Mouse (Mus musculus) CD4-positive naive resting alpha-beta T cell, adult 76 days (primary cell): ENCODE results near the gene Fam166a. TPM values are rescaled to one million over a fixed set of nuclear protein-coding genes. Genes with fewer than 3 reads are reported as not detected.

Experiments
- total RNA-seq: library from RNA; stranded (reverse); gene quantifications from one replicate; pipeline ENCODE4 v1.2.4, GENCODE M21; 2023

Gene Fam166a
- total RNA-seq: not detected

DNA sequence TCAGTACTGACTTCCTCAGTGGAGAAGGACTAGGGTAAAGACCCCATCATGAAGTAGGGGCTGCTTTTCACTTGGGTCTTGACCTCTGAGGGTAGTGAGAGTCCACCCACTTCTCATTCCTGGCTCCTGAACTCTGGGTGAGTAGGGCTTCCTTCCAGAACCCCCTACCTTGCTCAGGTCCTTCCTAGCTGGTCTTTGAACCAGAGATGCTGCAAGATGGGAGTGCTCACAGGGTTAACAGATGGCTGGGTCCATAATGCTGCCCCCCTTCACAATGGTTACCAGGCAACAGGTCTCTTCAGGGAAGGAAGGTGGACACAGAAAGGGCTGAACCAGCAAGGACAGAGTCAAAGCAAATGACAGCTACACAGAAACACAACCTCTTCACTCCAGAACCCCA lies at the start of gene Fam166a:
Gene Fam166a (plus strand): TSS at position 301 of the 400 bp plus-strand sequence.

DNA sequence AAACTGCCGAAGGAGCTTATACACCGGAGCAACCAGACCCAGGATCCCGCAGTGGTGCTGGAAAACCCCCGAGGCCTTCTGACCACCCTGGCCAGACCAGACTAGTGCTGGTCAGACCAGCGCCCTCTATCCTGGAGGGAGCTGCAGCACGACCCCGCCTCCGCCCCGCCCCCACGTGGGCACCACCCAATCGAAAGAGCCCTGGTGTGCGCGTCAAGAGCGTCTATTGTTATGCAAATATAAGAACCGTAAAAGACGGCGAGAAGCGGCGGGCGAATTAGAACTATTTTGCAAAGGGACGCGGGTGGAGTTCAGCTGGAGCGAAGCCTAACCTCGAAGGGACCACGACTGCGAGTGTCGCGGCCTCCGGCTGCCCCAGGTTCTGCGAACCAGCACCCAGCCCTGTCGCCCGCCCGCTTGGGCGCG lies 38.1 kb upstream of the Fam166a start, which contains the start of gene Nrarp:
Gene Nrarp (plus strand): TSS at position 281 of the 426 bp plus-strand sequence.

DNA sequence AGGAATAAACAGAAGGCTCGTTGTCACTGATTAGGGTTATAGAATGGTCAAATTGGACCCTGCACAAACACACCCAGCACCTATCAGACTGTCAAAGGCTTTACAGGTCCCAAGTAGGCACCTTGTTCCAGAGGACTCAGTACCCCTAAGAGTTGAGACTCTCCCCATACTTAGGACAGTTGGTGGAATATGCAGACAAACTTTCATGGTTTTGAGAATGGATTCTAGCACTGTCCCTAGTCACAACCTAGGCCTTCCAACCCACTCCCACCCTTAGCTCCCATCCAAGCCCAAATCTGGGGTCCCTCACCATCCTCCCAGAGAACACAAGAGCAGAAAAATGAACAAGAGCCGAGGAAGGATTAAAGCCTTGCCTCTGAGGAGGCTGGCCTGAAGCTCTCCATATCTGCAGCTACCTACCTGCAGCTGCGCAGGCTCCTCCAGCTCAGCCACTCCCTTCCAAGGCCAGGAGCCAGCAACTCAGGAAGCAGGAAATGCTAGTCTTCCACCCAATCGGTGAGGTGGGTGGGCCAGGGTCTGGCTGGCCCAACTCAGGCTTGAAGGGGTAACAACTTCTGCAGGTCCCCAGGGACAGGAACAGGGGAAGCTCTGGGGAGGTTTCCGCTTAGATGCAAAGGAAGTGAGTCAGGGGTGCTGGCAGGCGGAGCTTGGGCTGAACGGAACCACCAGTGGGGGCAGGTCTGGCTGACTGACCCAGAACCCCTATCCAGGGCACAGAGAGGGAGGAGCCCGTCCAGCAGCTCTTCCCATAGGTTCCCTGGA lies 22.2 kb upstream of the Fam166a start, which contains the start of gene Tor4a:
Gene Tor4a (minus strand): TSS at position 715 of the 783 bp plus-strand sequence.

GRCm38 (mm10) chr2:25211121-25211670 lies 7.3 kb upstream of the Fam166a start, which contains the start of gene Nelfb:
Nelfb (minus strand) TSS chr2:25211489.

DNA sequence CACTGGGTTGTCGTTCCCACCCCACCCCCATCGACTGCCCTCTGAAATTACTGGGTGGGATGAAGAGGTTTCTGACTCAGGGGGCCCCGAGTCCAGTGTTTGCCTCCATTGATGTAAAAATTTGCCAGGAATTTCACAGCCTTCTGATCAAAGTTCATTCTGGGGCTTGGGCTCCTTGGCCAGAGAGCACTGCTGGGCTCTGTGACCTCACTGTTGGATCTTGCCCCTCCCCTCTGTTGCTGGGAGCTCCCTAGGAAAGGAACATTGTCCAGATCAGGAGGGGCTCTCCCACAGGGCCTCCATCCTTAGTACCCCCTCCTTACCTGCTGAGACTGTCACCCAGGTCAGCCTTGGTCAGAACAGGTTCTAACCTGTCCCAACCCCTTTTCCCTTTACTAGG lies 4.1 kb upstream of the Fam166a start, which contains the start of gene Stpg3:
Gene Stpg3 (minus strand): TSS at position 194 of the 400 bp plus-strand sequence.

GRCm38 (mm10) chr2:25224492-25224765 lies 5.9 kb downstream of the Fam166a start, which contains the start of gene Tubb4b:
Tubb4b (minus strand) TSS chr2:25224702.

GRCm38 (mm10) chr2:25234050-25234449 lies 15.5 kb downstream of the Fam166a start, which contains the start of gene Slc34a3:
Slc34a3 (minus strand) TSS chr2:25234364.

GRCm38 (mm10) chr2:25236614-25237013 lies 18.1 kb downstream of the Fam166a start, which contains the start of gene Rnf224:
Rnf224 (minus strand) TSS chr2:25236787.

GRCm38 (mm10) chr2:25242101-25242506 lies 23.6 kb downstream of the Fam166a start, which contains the start of the genes Rnf208 and Cysrt1:
Rnf208 (plus strand) TSS chr2:25242255.
Cysrt1 (minus strand) TSS chr2:25242452.

DNA sequence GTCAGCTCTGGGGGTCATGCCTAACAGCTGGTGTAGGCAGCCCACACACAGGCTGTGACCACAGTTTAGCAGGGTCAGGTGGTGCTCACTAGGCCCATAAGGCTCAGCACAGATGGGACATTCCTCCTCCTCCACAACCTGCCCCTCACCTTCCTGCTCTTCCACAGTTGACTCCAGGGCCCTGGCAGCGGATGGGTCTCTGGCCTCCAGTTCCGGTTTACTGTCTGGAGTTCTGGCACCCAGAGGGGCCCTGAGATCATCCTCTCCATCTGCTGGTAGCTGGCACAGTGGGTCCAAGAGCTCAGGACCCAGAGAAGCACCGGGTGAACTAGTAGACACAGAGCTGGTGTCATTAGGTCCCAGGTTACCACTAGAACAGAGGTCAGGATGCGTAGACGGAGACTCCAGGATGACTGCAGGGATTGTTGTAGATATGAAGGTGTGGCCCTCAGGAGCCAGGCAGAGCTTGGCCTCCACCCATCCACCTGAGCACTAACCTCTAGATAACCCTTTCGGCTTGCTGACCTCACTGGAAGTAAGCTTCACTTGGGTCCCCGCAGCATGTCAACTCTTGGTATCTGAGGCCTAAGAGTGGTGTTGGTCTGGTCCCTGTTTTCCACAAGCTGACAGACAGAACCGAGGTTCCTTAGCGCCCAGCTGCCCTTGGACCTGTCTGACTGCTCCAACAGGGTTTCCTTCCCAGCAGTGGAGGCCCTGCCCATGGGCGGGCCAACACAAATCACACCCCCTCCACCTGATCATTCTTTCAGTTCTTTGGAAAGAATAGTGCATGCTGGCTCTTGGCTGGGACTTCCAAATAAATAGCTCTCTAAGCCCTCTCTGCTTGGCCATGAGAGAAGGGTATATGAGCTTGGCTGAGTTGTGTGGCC lies 27.9 kb downstream of the Fam166a start, which contains the start of gene AL732309.1:
Gene AL732309.1 (minus strand): TSS at position 681 of the 890 bp plus-strand sequence.

GRCm38 (mm10) chr2:25255284-25255779 lies 36.8 kb downstream of the Fam166a start, which contains the start of gene Tmem203:
Tmem203 (plus strand) TSS chr2:25255439.

DNA sequence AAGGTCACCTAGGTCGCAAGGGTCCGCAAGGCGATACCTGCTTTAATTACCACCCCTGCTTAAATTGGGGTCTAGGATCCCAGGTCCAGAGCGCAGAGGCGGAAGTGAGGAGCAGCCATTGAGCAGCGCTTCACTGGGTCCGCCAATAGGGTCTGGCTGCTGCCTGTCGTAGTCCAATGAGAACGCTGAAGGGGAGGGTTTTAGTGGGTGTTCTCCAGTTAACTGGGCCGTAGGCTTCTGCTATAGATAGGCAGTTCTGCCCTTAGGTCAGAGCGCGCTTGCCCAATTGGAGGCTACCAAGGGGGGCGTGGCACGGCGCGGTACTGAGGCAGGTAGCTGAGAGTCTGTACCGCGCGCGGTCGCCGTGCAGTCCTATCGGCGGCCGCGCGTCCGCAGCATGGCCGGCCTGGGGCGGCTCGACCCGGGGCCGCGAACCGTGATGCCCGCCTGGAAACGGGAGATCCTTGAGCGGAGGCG lies 43.8 kb downstream of the Fam166a start, which contains the start of gene Tprn:
Gene Tprn (plus strand): TSS at position 328 of the 477 bp plus-strand sequence.

Other genes with a start within 250 kb of the Fam166a start
- 23.9 TPM for gene Mrpl41, start 243.6 kb upstream of the Fam166a start, total RNA-seq
- 153 TPM for gene Pnpla7, start 242.7 kb upstream of the Fam166a start, total RNA-seq
- gene Nsmf, start 164.4 kb upstream of the Fam166a start, total RNA-seq: 29.2 TPM
- gene Entpd8, start 138.4 kb upstream of the Fam166a start, total RNA-seq: not detected
- not detected for gene Noxa1, start 123.6 kb upstream of the Fam166a start, total RNA-seq
- gene Nrarp, start 38.0 kb upstream of the Fam166a start, total RNA-seq: 7.0 TPM
- gene Tor4a, start 21.9 kb upstream of the Fam166a start, total RNA-seq: 14.4 TPM
- 53.8 TPM for gene Nelfb, start 7.3 kb upstream of the Fam166a start, total RNA-seq
- not detected for gene Stpg3, start 4.1 kb upstream of the Fam166a start, total RNA-seq
- gene Tubb4b, start 6.0 kb downstream of the Fam166a start, total RNA-seq: 103 TPM
- gene Slc34a3, start 15.6 kb downstream of the Fam166a start, total RNA-seq: not detected
- gene Rnf224, start 18.0 kb downstream of the Fam166a start, total RNA-seq: not detected
- 0.50 TPM for gene Rnf208, start 23.5 kb downstream of the Fam166a start, total RNA-seq
- not detected for gene Cysrt1, start 23.7 kb downstream of the Fam166a start, total RNA-seq
- 12.5 TPM for gene AL732309.1, start 28.1 kb downstream of the Fam166a start, total RNA-seq
- 19.2 TPM for gene Tmem203, start 36.7 kb downstream of the Fam166a start, total RNA-seq
- 19.1 TPM for gene Tprn, start 43.9 kb downstream of the Fam166a start, total RNA-seq
- 29.1 TPM for gene Ssna1, start 53.7 kb downstream of the Fam166a start, total RNA-seq
- 100 TPM for gene Anapc2, start 53.7 kb downstream of the Fam166a start, total RNA-seq
- not detected for gene Tmem210, start 69.4 kb downstream of the Fam166a start, total RNA-seq
- not detected for gene Lrrc26, start 71.2 kb downstream of the Fam166a start, total RNA-seq
- gene Grin1, start 100.4 kb downstream of the Fam166a start, total RNA-seq: not detected
- 44.3 TPM for gene Man1b1, start 113.6 kb downstream of the Fam166a start, total RNA-seq
- 16.8 TPM for gene Dpp7, start 137.6 kb downstream of the Fam166a start, total RNA-seq
- 5.7 TPM for gene Uap1l1, start 146.9 kb downstream of the Fam166a start, total RNA-seq
- 1.1 TPM for gene Sapcd2, start 153.6 kb downstream of the Fam166a start, total RNA-seq
- not detected for gene Entpd2, start 177.1 kb downstream of the Fam166a start, total RNA-seq
- 2.2 TPM for gene Npdc1, start 180.6 kb downstream of the Fam166a start, total RNA-seq
- gene Fut7, start 204.5 kb downstream of the Fam166a start, total RNA-seq: 0.67 TPM
- 67.3 TPM for gene Abca2, start 210.0 kb downstream of the Fam166a start, total RNA-seq
- gene Clic3, start 238.1 kb downstream of the Fam166a start, total RNA-seq: not detected
- 74.0 TPM for gene Paxx, start 242.3 kb downstream of the Fam166a start, total RNA-seq